ENCODE assay signal across 8 mouse cellular contexts in genomic region chr5:3340340-3341058, GRCm38 (mm10). TPM values are rescaled to one million over a fixed set of nuclear protein-coding genes. Genes with fewer than 3 reads are reported as not detected.
DNase-seq lines count a peak whose midpoint lies in the region; ATAC-seq and TF ChIP-seq lines count a peak whose summit lies in the region.
"Not testable (repeated sequence)": the region's sequence is repeated elsewhere in the genome, so short reads cannot be mapped to it uniquely, and the experiment has no call there.

No protein-coding gene starts in this region.

- TF ChIP-seq CTCF in E14TG2a.4 (conservative IDR thresholded peaks at IDR 0.05; ENCODE audit: low read length); gastrocnemius, adult 2 months (IDR thresholded peaks at IDR 0.05); layer of hippocampus, adult 2 months (conservative IDR thresholded peaks at IDR 0.05); liver, postnatal 0 days (IDR thresholded peaks at IDR 0.05; ENCODE audit: low read depth); testis, adult 2 months (IDR thresholded peaks at IDR 0.05; ENCODE audit: control insufficient read depth, insufficient read depth, insufficient replicate concordance, low read depth, low read length): not testable (repeated sequence)

- peak overlapping the region; percentile 71; the same call in 1 of the 2 replicates for H3K9ac ChIP-seq in hindbrain, embryonic 13.5 days
- H3K9ac ChIP-seq in liver, postnatal 0 days (replicated peaks) = peak overlapping the region; percentile 80

- not testable (repeated sequence) for H3K27me3 ChIP-seq in E14TG2a.4 (ENCODE audit: insufficient read depth, low read length); liver, postnatal 0 days (ENCODE audit: insufficient read depth, low read length); myocyte (ENCODE audit: control insufficient read depth, insufficient read depth, insufficient read length); testis, adult 2 months (ENCODE audit: control insufficient read depth, insufficient read depth, low read length)
- H3K27me3 ChIP-seq in hindbrain, embryonic 13.5 days = peaks cover 39% of the 10 kb centered on the region

- peaks cover 21% of the 10 kb centered on the region for H3K79me2 ChIP-seq in myocyte (ENCODE audit: control insufficient read depth, insufficient read depth)

- peaks cover 12% of the 10 kb centered on the region for H3K4me1 ChIP-seq in E14TG2a.4 (replicated peaks; ENCODE audit: low read depth, low read length)
- peaks cover 32% of the 10 kb centered on the region for H3K4me1 ChIP-seq in hindbrain, embryonic 13.5 days (replicated peaks)
- not testable (repeated sequence) for H3K4me1 ChIP-seq in liver, postnatal 0 days (ENCODE audit: insufficient read depth)
- peaks cover 10% of the 10 kb centered on the region for H3K4me1 ChIP-seq in testis, adult 2 months (ENCODE audit: control insufficient read depth, insufficient read depth, low read length)

- ATAC-seq in hindbrain, embryonic 13.5 days (ENCODE audit: low FRiP score); liver, postnatal 0 days: not testable (repeated sequence)

- H3K9me3 ChIP-seq in E14TG2a.4 (ENCODE audit: low read length); hindbrain, embryonic 13.5 days; liver, postnatal 0 days (ENCODE audit: low read length): not testable (repeated sequence)

- 3% methylated on average over 15 of the region's 15 CpGs for WGBS in hindbrain, embryonic 13.5 days
- 3% methylated on average over 15 of the region's 15 CpGs for WGBS in liver, postnatal 0 days (ENCODE audit: insufficient replicate concordance)

- H3K4me3 ChIP-seq in E14TG2a.4 (replicated peaks; ENCODE audit: low read length) (peak overlapping the region; percentile 89), myocyte (peak overlapping the region; percentile 99)
- H3K4me3 ChIP-seq in gastrocnemius, adult 2 months = peak overlapping the region; percentile 90
- H3K4me3 ChIP-seq in hindbrain, embryonic 13.5 days = peak overlapping the region; percentile 56
- H3K4me3 ChIP-seq in layer of hippocampus, adult 2 months = peak overlapping the region; percentile 65
- peak overlapping the region; percentile 82 for H3K4me3 ChIP-seq in liver, postnatal 0 days (ENCODE audit: low read depth, low read length)
- H3K4me3 ChIP-seq in testis, adult 2 months (ENCODE audit: control insufficient read depth, low read depth, low read length) = peak overlapping the region; percentile 64

- not testable (repeated sequence) for H3K27ac ChIP-seq in gastrocnemius, adult 2 months; layer of hippocampus, adult 2 months; testis, adult 2 months (ENCODE audit: control insufficient read depth, insufficient read depth, low read depth, low read length)
- peak overlapping the region; percentile 70; the same call in 1 of the 2 replicates for H3K27ac ChIP-seq in hindbrain, embryonic 13.5 days
- H3K27ac ChIP-seq in liver, postnatal 0 days (ENCODE audit: low read depth) = peak overlapping the region; percentile 92

- peak; percentile 10 for DNase-seq in embryo, embryonic 11 days
- DNase-seq in gastrocnemius, adult 2 months; layer of hippocampus, adult 2 months (ENCODE audit: low spot score in 2 of 2); liver, postnatal 0 days: not testable (repeated sequence)

- intact Hi-C loops in gastrocnemius, adult 2 months (cut with DNase I) = loop anchor here (10.0 kb wide), 1 partner anchor 186 kb away; no protein-coding TSS in a partner anchor

- not testable (repeated sequence) for TF ChIP-seq EP300 in liver, postnatal 0 days (IDR thresholded peaks at IDR 0.05; ENCODE audit: low read depth)

- peak overlapping the region; percentile 74 for H3ac ChIP-seq in myocyte (ENCODE audit: control insufficient read depth, insufficient read length)

- peak overlapping the region; percentile 90 for H3K4me2 ChIP-seq in hindbrain, embryonic 13.5 days
- peak overlapping the region; percentile 99 for H3K4me2 ChIP-seq in liver, postnatal 0 days (ENCODE audit: low read depth, low read length)
- peak overlapping the region; percentile 79 for H3K4me2 ChIP-seq in myocyte (ENCODE audit: low read depth)

- H3K36me3 ChIP-seq in E14TG2a.4 (ENCODE audit: insufficient read depth, low read length); hindbrain, embryonic 13.5 days; liver, postnatal 0 days (replicated peaks; ENCODE audit: insufficient read depth, low read length); myocyte (ENCODE audit: control insufficient read depth, insufficient read depth); testis, adult 2 months (ENCODE audit: control insufficient read depth, insufficient read depth, low read length): not testable (repeated sequence)

- not testable (repeated sequence) for TF ChIP-seq POLR2A in myocyte (IDR thresholded peaks at IDR 0.05; ENCODE audit: insufficient read length, low read depth); testis, adult 2 months (IDR thresholded peaks at IDR 0.05; ENCODE audit: control insufficient read depth, low read depth, low read length)

RNA-seq across cellular contexts. Expression of gene Cdk6, which starts 0.8 kb away (rescaled TPM):
- 1 to 10 TPM in 1 of 2 experiments, under 1 TPM in 1; 0.92 to 1.2 TPM for total RNA-seq in gastrocnemius, adult 2 months (2021)
- polyA plus RNA-seq in hindbrain, embryonic 13.5 days (2015; fragmentation: Nextera tagmentation; extraction: Ambion mirVana) = 11.8 and 12.3 TPM in 2 replicates
- 1 to 10 TPM; 3.5 to 6.3 TPM for total RNA-seq in layer of hippocampus, adult 2 months (2021)
- 17.1 and 17.3 TPM in 2 replicates for polyA plus RNA-seq in liver, postnatal 0 days (2015; fragmentation: Nextera tagmentation; extraction: Ambion mirVana)
- 8.9 TPM for polyA plus RNA-seq in myocyte (2012; fragmentation: generic; extraction: Trizol)
- 5.1 and 5.6 TPM in 2 replicates for polyA plus RNA-seq in testis, adult 2 months (2012; rRNA removed)
